Mouse (Mus musculus): ENCODE measurements around the gene Brca2.

DNA sequence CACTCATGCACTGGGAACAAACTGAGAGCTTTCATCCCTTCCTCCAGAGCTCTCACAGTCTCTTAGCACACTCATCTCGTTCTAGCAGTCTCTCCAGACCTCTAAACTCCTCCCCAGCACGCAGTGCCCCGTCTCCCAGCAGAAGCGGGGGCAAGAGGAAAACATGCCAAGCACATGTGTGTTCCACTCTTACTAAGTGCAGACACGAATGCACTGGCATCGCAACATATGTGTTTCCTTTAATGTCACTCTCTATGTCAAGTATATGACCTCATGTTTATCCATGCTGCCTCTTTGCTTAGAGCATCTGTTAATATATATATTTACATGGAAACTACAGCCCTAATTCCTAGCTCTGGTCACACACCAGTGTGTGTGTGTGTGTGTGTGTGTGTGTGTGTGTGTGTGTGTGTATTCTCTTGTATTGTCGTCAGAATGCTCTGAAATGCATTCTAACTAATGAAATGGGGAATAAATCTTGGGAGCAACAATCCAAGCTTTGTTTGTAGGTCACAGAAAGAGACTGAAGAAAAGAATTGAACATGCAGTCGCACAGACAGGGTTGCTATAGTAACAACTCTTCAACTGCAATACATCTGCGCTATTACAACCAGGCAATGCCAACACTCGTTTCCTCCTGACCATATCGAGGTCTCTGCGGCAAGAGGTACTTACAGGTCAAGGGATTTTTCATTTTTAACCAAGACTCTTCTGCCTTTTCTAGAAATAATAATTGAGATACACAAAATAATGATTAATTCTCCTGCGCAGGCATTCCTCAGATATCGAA, 79.2 kb downstream of the Brca2 start:
- no peak for TF ChIP-seq FLI1 (IDR thresholded peaks at IDR 0.05; ENCODE audit: low read length)
- no peak for TF ChIP-seq GATA1 (IDR thresholded peaks at IDR 0.05; ENCODE audit: borderline replicate concordance, low read length)
